Mouse (Mus musculus): Measurements from ENCODE around the gene Abhd16a. TPM values are rescaled to one million over a fixed set of nuclear protein-coding genes. Genes with fewer than 3 reads are reported as not detected.

Abhd16a gene
- polyA plus RNA-seq, 1 experiment from 2014 or later = 78.6 TPM

- WGBS = 90% methylated on average over 3 of the region's 3 CpGs
- no peak for ATAC-seq (ENCODE audit: low FRiP score)
- H3K27me3 ChIP-seq = peaks cover 52% of the 10 kb centered on the region
These were observed 25.6 kb upstream of the Abhd16a start for GRCm38 (mm10) chr17:35063466-35063865.

GRCm38 (mm10) chr17:35064378-35064877, 24.6 kb upstream of the Abhd16a start:
- H3K9me3 ChIP-seq (replicated peaks) = no peaks in the 10 kb centered on the region
- no peak for ATAC-seq (ENCODE audit: low FRiP score)
- peaks cover 28% of the 10 kb centered on the region for H3K36me3 ChIP-seq
- H3K27ac ChIP-seq = no peak overlapping the region
- H3K4me2 ChIP-seq (replicated peaks) = peak overlapping the region; percentile 57
- H3K9ac ChIP-seq = no peak overlapping the region; the same call in 1 of the 2 replicates
- peaks cover 43% of the 10 kb centered on the region for H3K4me1 ChIP-seq
- peaks cover 52% of the 10 kb centered on the region for H3K27me3 ChIP-seq
- peak overlapping the region; percentile 25; the same call in 1 of the 2 replicates for H3K4me3 ChIP-seq
- WGBS = 33% methylated on average over 10 of the region's 10 CpGs

More at GRCm38 (mm10) chr17:35063466-35063865, 25.6 kb upstream of the Abhd16a start:
- peaks cover 28% of the 10 kb centered on the region for H3K36me3 ChIP-seq
- H3K9me3 ChIP-seq (replicated peaks) = no peaks in the 10 kb centered on the region
- no peak overlapping the region for H3K4me3 ChIP-seq
- H3K27ac ChIP-seq = no peak overlapping the region
- H3K4me2 ChIP-seq (replicated peaks) = no peak overlapping the region
- H3K9ac ChIP-seq = no peak overlapping the region
- peaks cover 47% of the 10 kb centered on the region for H3K4me1 ChIP-seq

DNA sequence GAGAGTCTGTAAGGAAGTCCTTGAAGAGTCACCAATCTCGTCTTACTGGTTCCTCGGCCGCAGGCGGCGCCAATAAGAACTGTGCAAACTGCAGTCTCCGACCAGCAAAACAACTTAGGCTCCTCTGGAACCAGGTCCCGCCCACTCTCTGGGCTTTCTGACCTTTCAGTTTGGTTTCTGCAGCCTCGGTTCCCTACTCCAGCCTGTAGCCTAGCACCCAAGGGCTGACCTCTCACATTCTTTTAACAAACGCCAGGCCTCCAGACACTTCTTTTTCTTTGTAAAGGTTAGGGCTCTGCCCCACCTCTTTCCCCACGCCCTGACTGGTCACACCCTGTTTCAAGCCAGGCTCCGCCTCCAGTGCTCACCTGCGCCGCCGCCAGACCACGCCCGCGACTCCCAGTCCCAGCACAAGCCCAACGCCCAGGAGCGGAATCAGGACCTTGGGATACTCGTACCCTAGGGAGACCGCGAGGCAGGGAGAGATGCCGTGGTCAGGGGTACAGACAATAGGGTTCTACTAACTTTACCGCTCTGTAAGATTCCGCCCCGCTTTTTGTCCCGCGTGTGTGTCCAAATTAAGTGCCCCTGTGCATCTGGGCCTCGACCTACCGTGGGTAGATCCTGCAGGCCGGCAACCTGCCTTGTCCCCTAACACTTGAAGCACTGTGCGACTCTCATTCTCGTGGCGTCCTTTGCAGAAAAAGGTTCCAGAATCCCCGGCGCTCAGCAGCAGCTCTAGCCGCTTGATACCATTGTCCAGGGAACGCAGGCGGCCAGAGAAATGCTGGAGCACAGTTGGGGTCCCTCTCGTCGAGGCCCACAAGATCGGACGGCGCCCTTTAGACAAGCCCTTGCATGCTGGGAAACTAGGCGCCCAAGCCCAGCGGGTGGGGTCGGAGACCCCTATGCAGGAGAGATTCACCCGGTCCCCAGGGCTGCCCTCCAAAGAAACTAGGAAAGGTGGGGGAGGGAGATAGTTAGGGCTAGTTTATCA, 23.8 kb upstream of the Abhd16a start, which contains the start of gene Ly6g6c:
TSS of gene Ly6g6c (plus strand) at position 438 of the 997 bp plus-strand sequence.
- no peak within 1 kb of the TSS for H3K27ac ChIP-seq
- peak within 1 kb of the TSS; percentile 57 for H3K4me2 ChIP-seq (replicated peaks)
- ATAC-seq (ENCODE audit: low FRiP score) = no peak
- peak within 1 kb of the TSS; percentile 49 for H3K9ac ChIP-seq
- WGBS = under 1% methylated on average over 48 of the region's 48 CpGs
- H3K27me3 ChIP-seq = peaks cover 52% of the 10 kb centered on the region
- peaks cover 27% of the 10 kb centered on the region for H3K36me3 ChIP-seq
- H3K9me3 ChIP-seq (replicated peaks) = no peaks in the 10 kb centered on the region
- H3K4me3 ChIP-seq = peak within 1 kb of the TSS; percentile 25
- H3K4me1 ChIP-seq = peaks cover 37% of the 10 kb centered on the region

- no peak for ATAC-seq (ENCODE audit: low FRiP score)
- 45% methylated on average over 10 of the region's 10 CpGs for WGBS
- Histone ChIP-seq H3K27ac (no peak within 1 kb of the TSS), H3K4me3 (peak within 1 kb of the TSS; percentile 25), H3K36me3 (peaks cover 19% of the 10 kb centered on the region), H3K27me3 (peaks cover 52% of the 10 kb centered on the region), H3K9me3 (replicated peaks) (no peaks in the 10 kb centered on the region), H3K9ac (peak within 1 kb of the TSS; percentile 49), H3K4me1 (peaks cover 29% of the 10 kb centered on the region), H3K4me2 (replicated peaks) (peak within 1 kb of the TSS; percentile 57)
These were observed 23.0 kb upstream of the Abhd16a start, which contains the start of gene Mpig6b for GRCm38 (mm10) chr17:35066084-35066483. Mpig6b (minus strand) TSS chr17:35066184.

- ATAC-seq (ENCODE audit: low FRiP score) = no peak
- H3K4me3 ChIP-seq = no peak overlapping the region
- no peaks in the 10 kb centered on the region for H3K36me3 ChIP-seq
- peaks cover 46% of the 10 kb centered on the region for H3K27me3 ChIP-seq
- WGBS = 86% methylated on average over 17 of the region's 17 CpGs
- H3K9ac ChIP-seq = no peak overlapping the region
- H3K9me3 ChIP-seq (replicated peaks) = no peaks in the 10 kb centered on the region
- peaks cover 21% of the 10 kb centered on the region for H3K4me1 ChIP-seq
- H3K4me2 ChIP-seq (replicated peaks) = no peak overlapping the region
- no peak overlapping the region for H3K27ac ChIP-seq
These were observed 20.7 kb upstream of the Abhd16a start for GRCm38 (mm10) chr17:35068213-35068914.

DNA sequence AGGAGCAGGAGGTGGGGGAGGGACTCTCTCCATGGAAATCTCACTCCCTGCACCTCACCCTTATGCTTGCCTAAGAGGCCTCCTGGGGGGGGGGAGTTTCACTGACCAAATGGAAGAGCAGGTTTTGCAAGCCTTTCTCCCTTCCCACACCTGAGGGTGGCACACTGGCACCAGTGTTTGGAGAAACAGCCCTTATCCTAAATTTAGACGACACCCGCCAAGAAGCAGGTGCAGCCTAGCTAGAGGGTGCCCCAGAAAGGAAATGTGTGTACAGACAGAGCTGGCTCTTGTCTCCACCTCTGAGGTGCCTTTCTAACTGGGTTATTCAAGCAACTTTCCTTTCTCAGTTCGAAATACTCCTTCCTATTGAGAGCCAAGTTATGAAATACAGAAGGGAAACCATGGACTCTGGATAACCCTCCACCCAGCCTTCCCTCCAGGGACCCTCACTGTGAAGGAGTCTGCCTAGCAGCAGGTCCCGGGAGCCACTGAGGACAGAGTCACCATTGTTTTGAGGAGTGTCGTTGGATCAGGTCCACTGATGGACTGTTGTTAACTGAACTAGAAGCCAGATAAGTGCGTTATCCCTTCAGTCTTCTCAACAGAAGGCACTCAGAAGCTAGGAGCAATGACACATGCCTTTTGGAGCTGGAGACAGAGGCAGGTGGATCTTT, 18.4 kb upstream of the Abhd16a start:
- Histone ChIP-seq H3K27ac (no peak overlapping the region), H3K9me3 (replicated peaks) (no peaks in the 10 kb centered on the region), H3K4me3 (no peak overlapping the region), H3K27me3 (peaks cover 28% of the 10 kb centered on the region), H3K4me1 (peaks cover 4% of the 10 kb centered on the region), H3K36me3 (no peaks in the 10 kb centered on the region), H3K9ac (no peak overlapping the region; the same call in 1 of the 2 replicates), H3K4me2 (replicated peaks) (no peak overlapping the region)
- ATAC-seq (ENCODE audit: low FRiP score) = no peak
- WGBS = 67% methylated on average over 6 of the region's 6 CpGs

DNA sequence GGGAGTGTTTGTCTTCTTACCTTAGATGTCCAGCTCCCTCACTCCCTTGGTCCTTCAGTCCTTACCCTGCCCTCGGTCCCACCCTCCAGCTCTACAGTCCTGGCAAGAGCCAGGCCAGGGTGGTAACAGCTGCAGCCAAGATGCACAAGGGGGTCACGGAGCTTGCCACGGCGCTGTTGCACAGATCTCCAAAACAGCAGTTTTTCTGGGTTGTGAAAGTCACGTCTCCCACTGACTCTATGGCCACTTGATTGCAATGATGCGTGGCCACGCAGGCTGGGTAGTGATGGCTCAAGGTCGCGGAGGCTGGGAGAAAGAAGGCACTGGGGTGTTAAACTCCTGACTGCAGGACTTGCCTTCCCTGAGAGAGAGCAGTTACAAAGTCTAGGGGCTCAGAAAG, 17.6 kb upstream of the Abhd16a start:
- Histone ChIP-seq H3K9ac (no peak overlapping the region), H3K4me2 (replicated peaks) (no peak overlapping the region), H3K4me1 (peaks cover 2% of the 10 kb centered on the region; the same call in 1 of the 2 replicates), H3K4me3 (no peak overlapping the region), H3K36me3 (no peaks in the 10 kb centered on the region), H3K27me3 (peaks cover 21% of the 10 kb centered on the region), H3K27ac (no peak overlapping the region), H3K9me3 (replicated peaks) (no peaks in the 10 kb centered on the region)
- WGBS = 77% methylated on average over 9 of the region's 9 CpGs
- ATAC-seq (ENCODE audit: low FRiP score) = no peak

DNA sequence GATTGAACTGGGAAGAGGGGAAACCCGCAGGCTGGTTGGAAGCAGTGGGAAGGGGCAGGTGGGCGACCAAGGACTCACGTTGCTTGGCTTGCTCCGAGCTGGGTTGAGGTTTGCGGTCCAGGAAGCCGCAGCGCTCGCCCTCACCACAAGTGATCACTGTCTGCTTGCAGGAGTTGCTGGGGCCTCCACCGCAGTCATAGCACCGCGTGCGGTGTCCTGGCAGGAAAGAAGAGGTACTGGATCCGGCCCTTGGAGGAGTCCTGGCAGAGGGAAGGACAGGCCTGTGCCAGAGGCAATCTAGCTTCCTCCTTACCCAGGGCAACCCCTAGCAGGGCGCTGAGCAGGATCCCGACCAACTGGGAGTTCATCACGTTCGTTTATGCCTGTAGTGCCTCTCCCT, 15.0 kb upstream of the Abhd16a start:
- ATAC-seq (ENCODE audit: low FRiP score) = no peak
- Histone ChIP-seq H3K4me2 (replicated peaks) (no peak overlapping the region), H3K4me1 (peaks cover 18% of the 10 kb centered on the region), H3K36me3 (no peaks in the 10 kb centered on the region), H3K9me3 (replicated peaks) (no peaks in the 10 kb centered on the region), H3K4me3 (no peak overlapping the region), H3K9ac (no peak overlapping the region; the same call in 1 of the 2 replicates), H3K27ac (no peak overlapping the region), H3K27me3 (peaks cover 5% of the 10 kb centered on the region; the same call in 1 of the 2 replicates)
- 51% methylated on average over 17 of the region's 17 CpGs for WGBS

- Histone ChIP-seq H3K27ac (no peak within 1 kb of the TSS), H3K4me2 (replicated peaks) (peak within 1 kb of the TSS; percentile 43), H3K4me1 (peaks cover 18% of the 10 kb centered on the region), H3K9ac (peak within 1 kb of the TSS; percentile 13; the same call in 1 of the 2 replicates), H3K36me3 (no peaks in the 10 kb centered on the region), H3K27me3 (peaks cover 8% of the 10 kb centered on the region; the same call in 1 of the 2 replicates), H3K4me3 (peak within 1 kb of the TSS; percentile 14; the same call in 1 of the 2 replicates), H3K9me3 (replicated peaks) (no peaks in the 10 kb centered on the region)
- 27% methylated on average over 10 of the region's 10 CpGs for WGBS
- ATAC-seq (ENCODE audit: low FRiP score) = no peak
These were observed 12.4 kb upstream of the Abhd16a start, which contains the start of gene Ly6g6e for GRCm38 (mm10) chr17:35076507-35077176. Ly6g6e (plus strand) TSS chr17:35076902.

GRCm38 (mm10) chr17:35077285-35077684, 11.8 kb upstream of the Abhd16a start:
- no peak overlapping the region for H3K27ac ChIP-seq
- peaks cover 18% of the 10 kb centered on the region for H3K4me1 ChIP-seq
- peak overlapping the region; percentile 43 for H3K4me2 ChIP-seq (replicated peaks)
- ATAC-seq (ENCODE audit: low FRiP score) = no peak
- no peak overlapping the region for H3K4me3 ChIP-seq
- no peaks in the 10 kb centered on the region for H3K9me3 ChIP-seq (replicated peaks)
- peaks cover 8% of the 10 kb centered on the region; the same call in 1 of the 2 replicates for H3K27me3 ChIP-seq
- H3K9ac ChIP-seq = peak overlapping the region; percentile 13; the same call in 1 of the 2 replicates
- no peaks in the 10 kb centered on the region for H3K36me3 ChIP-seq
- WGBS = 41% methylated on average over 2 of the region's 2 CpGs

GRCm38 (mm10) chr17:35077786-35078233, 11.3 kb upstream of the Abhd16a start, which contains the start of gene Ly6g6d:
Ly6g6d (minus strand) TSS chr17:35078065.
- no peaks in the 10 kb centered on the region for H3K36me3 ChIP-seq
- H3K9ac ChIP-seq = peak within 1 kb of the TSS; percentile 13
- ATAC-seq (ENCODE audit: low FRiP score) = no peak
- H3K4me1 ChIP-seq = peaks cover 18% of the 10 kb centered on the region
- peak within 1 kb of the TSS; percentile 14 for H3K4me3 ChIP-seq
- no peak within 1 kb of the TSS for H3K27ac ChIP-seq
- WGBS = 7% methylated on average over 14 of the region's 14 CpGs
- H3K27me3 ChIP-seq = peaks cover 8% of the 10 kb centered on the region; the same call in 1 of the 2 replicates
- peak within 1 kb of the TSS; percentile 43 for H3K4me2 ChIP-seq (replicated peaks)
- no peaks in the 10 kb centered on the region for H3K9me3 ChIP-seq (replicated peaks)

Data from hindbrain, embryonic 12.5 days (tissue).